Mouse (Mus musculus) adrenal gland, adult 18-20 months (tissue): ENCODE results near the gene Atg101. TPM values are rescaled to one million over a fixed set of nuclear protein-coding genes. Genes with fewer than 3 reads are reported as not detected.

Experiments used
- DNase-seq, 2 experiments: peaks; one replicate each; pipeline ENCODE4 v3.0.0; 2021 to 2022; ENCODE audit warnings: low spot score in 2 of 2
- total RNA-seq, 2 experiments: library from RNA; stranded (reverse); gene quantifications; 1 replicate in 1 of 2; 2 replicates in 1 of 2; pipeline ENCODE4 v1.2.3; 2021

The Atg101 gene
- total RNA-seq, 2 experiments from 2014 or later, result 60.5 to 64.0 TPM

- peak; percentile 82 for DNase-seq
These were observed 29.9 kb upstream of the Atg101 start, which contains the start of gene Nr4a1 for GRCm38 (mm10) chr15:101253886-101254795. TSS of gene Nr4a1 (plus strand) at chr15:101254269.

- no peak for DNase-seq
These were observed 28.1 kb upstream of the Atg101 start for GRCm38 (mm10) chr15:101255842-101256462.

- DNase-seq, result no peak
These were observed 27.4 kb upstream of the Atg101 start for GRCm38 (mm10) chr15:101256463-101257206.

GRCm38 (mm10) chr15:101258420-101258819, 25.7 kb upstream of the Atg101 start:
- no peak for DNase-seq

GRCm38 (mm10) chr15:101259922-101260321, 24.1 kb upstream of the Atg101 start:
- DNase-seq, result no peak

- DNase-seq, result no peak
These were observed 23.7 kb upstream of the Atg101 start for GRCm38 (mm10) chr15:101260387-101260786.

GRCm38 (mm10) chr15:101260874-101261622, 23.0 kb upstream of the Atg101 start:
- DNase-seq, result no peak

GRCm38 (mm10) chr15:101262502-101262901, 21.6 kb upstream of the Atg101 start:
- DNase-seq, result no peak

GRCm38 (mm10) chr15:101266132-101266963, 17.7 kb upstream of the Atg101 start:
- DNase-seq, result peak; percentile 98

- DNase-seq, result no peak
These were observed 16.7 kb upstream of the Atg101 start for GRCm38 (mm10) chr15:101267053-101268032.

GRCm38 (mm10) chr15:101270101-101270820, 13.8 kb upstream of the Atg101 start:
- no peak for DNase-seq

GRCm38 (mm10) chr15:101271107-101271506, 13.0 kb upstream of the Atg101 start:
- DNase-seq, result no peak

- DNase-seq, result no peak
These were observed 12.6 kb upstream of the Atg101 start for GRCm38 (mm10) chr15:101271513-101271912.

GRCm38 (mm10) chr15:101274380-101274779, 9.7 kb upstream of the Atg101 start:
- no peak for DNase-seq

GRCm38 (mm10) chr15:101277351-101277899, 6.6 kb upstream of the Atg101 start:
- no peak for DNase-seq

GRCm38 (mm10) chr15:101278589-101278988, 5.5 kb upstream of the Atg101 start:
- DNase-seq, result no peak

- DNase-seq, result peak; percentile 67 to 79
These were observed 4.6 kb upstream of the Atg101 start for GRCm38 (mm10) chr15:101279430-101279999.
